Mouse (Mus musculus): Measurements from ENCODE around the gene Fut1.

The Fut1 gene

DNA sequence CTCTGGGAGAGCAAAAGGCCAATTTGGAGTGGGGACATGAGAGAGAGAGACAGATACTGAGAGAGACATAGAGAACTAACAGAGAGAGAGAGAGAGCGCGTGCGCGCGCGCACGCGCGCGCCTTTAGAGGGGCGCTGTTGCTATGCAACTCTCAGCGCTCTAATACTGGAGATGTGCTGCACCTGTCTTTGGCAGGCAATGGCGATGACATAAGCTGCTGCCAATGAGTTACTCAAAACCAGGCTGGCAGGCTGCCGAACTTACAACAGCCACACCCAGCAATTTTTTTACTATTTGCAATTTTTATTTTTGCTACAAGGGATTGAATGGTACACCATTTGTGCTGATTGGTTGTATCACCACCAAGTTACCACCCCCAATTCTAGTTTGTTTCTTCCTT is 50.7 kb downstream of the Fut1 start:
- no peak for DNase-seq (ENCODE audit: low spot score in 2 of 2)

DNA sequence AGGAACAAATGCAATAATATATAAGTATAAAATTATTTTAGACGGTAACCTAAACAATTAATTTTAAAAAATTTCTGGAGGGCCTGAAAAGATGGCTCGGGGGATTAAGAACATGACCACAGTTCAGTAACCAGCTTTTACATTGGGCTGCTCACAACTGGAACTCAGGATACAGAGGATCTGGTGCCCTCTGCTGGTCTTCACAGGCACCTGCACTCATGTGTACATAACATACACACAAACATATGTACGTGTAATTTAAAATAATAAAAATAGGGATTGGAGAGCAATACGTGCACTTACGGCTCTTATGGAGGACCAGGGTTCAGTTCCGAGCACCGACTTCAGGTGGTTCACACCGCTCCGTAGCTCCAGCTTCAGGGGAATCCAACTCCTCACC is 51.8 kb downstream of the Fut1 start:
- no peak for DNase-seq (ENCODE audit: low spot score in 2 of 2)

Measured in frontal cortex, postnatal 10 days (tissue).